Mouse (Mus musculus): Measurements from ENCODE around the gene Nfkb1. TPM values are rescaled to one million over a fixed set of nuclear protein-coding genes. Genes with fewer than 3 reads are reported as not detected.

Gene Nfkb1
- polyA plus RNA-seq, 1 experiment from 2014 or later: 13.7 TPM

- Histone ChIP-seq H3K27me3 (replicated peaks; ENCODE audit: control insufficient read depth, insufficient read depth, low read length) (no peaks in the 10 kb centered on the region), H3K9me3 (ENCODE audit: control insufficient read depth, low read length) (no peaks in the 10 kb centered on the region), H3K4me1 (ENCODE audit: control insufficient read depth, insufficient read depth, low read length) (no peaks in the 10 kb centered on the region), H3K27ac (ENCODE audit: low read length) (no peak overlapping the region), H3K9ac (ENCODE audit: low read depth, low read length) (no peak overlapping the region), H3K36me3 (ENCODE audit: control insufficient read depth, insufficient read depth, low read length) (peaks cover 3% of the 10 kb centered on the region; the same call in 1 of the 2 replicates), H3K4me2 (ENCODE audit: low read depth, low read length) (no peak overlapping the region), H3K4me3 (ENCODE audit: low read length) (no peak overlapping the region)
- WGBS: 78% methylated on average over 21 of the region's 21 CpGs
- ATAC-seq: no peak
Measured at GRCm38 (mm10) chr3:135630430-135631095, 60.8 kb downstream of the Nfkb1 start.

- no peak overlapping the region for H3K27ac ChIP-seq (ENCODE audit: low read length)
- 85% methylated on average over 4 of the region's 4 CpGs for WGBS
- peaks cover 3% of the 10 kb centered on the region; the same call in 1 of the 2 replicates for H3K36me3 ChIP-seq (ENCODE audit: control insufficient read depth, insufficient read depth, low read length)
- no peak overlapping the region for H3K9ac ChIP-seq (ENCODE audit: low read depth, low read length)
- H3K4me2 ChIP-seq (ENCODE audit: low read depth, low read length): no peak overlapping the region
- no peaks in the 10 kb centered on the region for H3K4me1 ChIP-seq (ENCODE audit: control insufficient read depth, insufficient read depth, low read length)
- H3K4me3 ChIP-seq (ENCODE audit: low read length): no peak overlapping the region
- H3K9me3 ChIP-seq (ENCODE audit: control insufficient read depth, low read length): no peaks in the 10 kb centered on the region
- ATAC-seq: no peak
- H3K27me3 ChIP-seq (replicated peaks; ENCODE audit: control insufficient read depth, insufficient read depth, low read length): no peaks in the 10 kb centered on the region
Measured at GRCm38 (mm10) chr3:135629830-135630355, 61.5 kb downstream of the Nfkb1 start.

- no peak overlapping the region for H3K4me2 ChIP-seq (ENCODE audit: low read depth, low read length)
- no peak overlapping the region for H3K9ac ChIP-seq (ENCODE audit: low read depth, low read length)
- no peak overlapping the region for H3K4me3 ChIP-seq (ENCODE audit: low read length)
- H3K4me1 ChIP-seq (ENCODE audit: control insufficient read depth, insufficient read depth, low read length): no peaks in the 10 kb centered on the region
- no peak for ATAC-seq
- 82% methylated on average over 9 of the region's 9 CpGs for WGBS
- H3K36me3 ChIP-seq (ENCODE audit: control insufficient read depth, insufficient read depth, low read length): peaks cover 3% of the 10 kb centered on the region; the same call in 1 of the 2 replicates
- H3K9me3 ChIP-seq (ENCODE audit: control insufficient read depth, low read length): no peaks in the 10 kb centered on the region
- H3K27me3 ChIP-seq (replicated peaks; ENCODE audit: control insufficient read depth, insufficient read depth, low read length): no peaks in the 10 kb centered on the region
- H3K27ac ChIP-seq (ENCODE audit: low read length): no peak overlapping the region
Measured at GRCm38 (mm10) chr3:135628706-135629169, 62.6 kb downstream of the Nfkb1 start.

GRCm38 (mm10) chr3:135628000-135628705 lies 63.2 kb downstream of the Nfkb1 start:
- Histone ChIP-seq H3K27ac (ENCODE audit: low read length) (no peak overlapping the region), H3K4me2 (ENCODE audit: low read depth, low read length) (no peak overlapping the region), H3K27me3 (replicated peaks; ENCODE audit: control insufficient read depth, insufficient read depth, low read length) (no peaks in the 10 kb centered on the region), H3K4me3 (ENCODE audit: low read length) (no peak overlapping the region), H3K4me1 (ENCODE audit: control insufficient read depth, insufficient read depth, low read length) (no peaks in the 10 kb centered on the region), H3K9me3 (ENCODE audit: control insufficient read depth, low read length) (no peaks in the 10 kb centered on the region), H3K9ac (ENCODE audit: low read depth, low read length) (no peak overlapping the region), H3K36me3 (ENCODE audit: control insufficient read depth, insufficient read depth, low read length) (peaks cover 3% of the 10 kb centered on the region; the same call in 1 of the 2 replicates)
- ATAC-seq: no peak
- WGBS: 83% methylated on average over 9 of the region's 9 CpGs

- ATAC-seq: no peak
- no peak overlapping the region for H3K27ac ChIP-seq (ENCODE audit: low read length)
- no peak overlapping the region for H3K4me2 ChIP-seq (ENCODE audit: low read depth, low read length)
- no peak overlapping the region for H3K9ac ChIP-seq (ENCODE audit: low read depth, low read length)
- no peaks in the 10 kb centered on the region for H3K4me1 ChIP-seq (ENCODE audit: control insufficient read depth, insufficient read depth, low read length)
- H3K9me3 ChIP-seq (ENCODE audit: control insufficient read depth, low read length): no peaks in the 10 kb centered on the region
- no peak overlapping the region for H3K4me3 ChIP-seq (ENCODE audit: low read length)
- H3K27me3 ChIP-seq (replicated peaks; ENCODE audit: control insufficient read depth, insufficient read depth, low read length): no peaks in the 10 kb centered on the region
- WGBS: 92% methylated on average over 2 of the region's 2 CpGs
- H3K36me3 ChIP-seq (ENCODE audit: control insufficient read depth, insufficient read depth, low read length): peaks cover 3% of the 10 kb centered on the region; the same call in 1 of the 2 replicates
Measured at GRCm38 (mm10) chr3:135625290-135625689, 66.1 kb downstream of the Nfkb1 start.

- 94% methylated on average over 7 of the region's 7 CpGs for WGBS
- H3K9ac ChIP-seq (ENCODE audit: low read depth, low read length): no peak overlapping the region
- ATAC-seq: no peak
- H3K4me1 ChIP-seq (ENCODE audit: control insufficient read depth, insufficient read depth, low read length): no peaks in the 10 kb centered on the region
- no peaks in the 10 kb centered on the region for H3K9me3 ChIP-seq (ENCODE audit: control insufficient read depth, low read length)
- peaks cover 3% of the 10 kb centered on the region for H3K36me3 ChIP-seq (ENCODE audit: control insufficient read depth, insufficient read depth, low read length)
- no peak overlapping the region for H3K4me3 ChIP-seq (ENCODE audit: low read length)
- H3K27me3 ChIP-seq (replicated peaks; ENCODE audit: control insufficient read depth, insufficient read depth, low read length): no peaks in the 10 kb centered on the region
- no peak overlapping the region for H3K4me2 ChIP-seq (ENCODE audit: low read depth, low read length)
- H3K27ac ChIP-seq (ENCODE audit: low read length): no peak overlapping the region
Measured at GRCm38 (mm10) chr3:135616730-135617129, 74.6 kb downstream of the Nfkb1 start.

- Histone ChIP-seq H3K9ac (ENCODE audit: low read depth, low read length) (no peak overlapping the region), H3K27ac (ENCODE audit: low read length) (no peak overlapping the region), H3K4me3 (ENCODE audit: low read length) (no peak overlapping the region), H3K4me2 (ENCODE audit: low read depth, low read length) (no peak overlapping the region), H3K9me3 (ENCODE audit: control insufficient read depth, low read length) (no peaks in the 10 kb centered on the region), H3K4me1 (ENCODE audit: control insufficient read depth, insufficient read depth, low read length) (no peaks in the 10 kb centered on the region), H3K27me3 (replicated peaks; ENCODE audit: control insufficient read depth, insufficient read depth, low read length) (no peaks in the 10 kb centered on the region), H3K36me3 (ENCODE audit: control insufficient read depth, insufficient read depth, low read length) (peaks cover 6% of the 10 kb centered on the region)
- WGBS: 74% methylated on average over 3 of the region's 3 CpGs
- no peak for ATAC-seq
Measured at GRCm38 (mm10) chr3:135614376-135614775, 77.0 kb downstream of the Nfkb1 start.

- H3K27me3 ChIP-seq (replicated peaks; ENCODE audit: control insufficient read depth, insufficient read depth, low read length): no peaks in the 10 kb centered on the region
- peaks cover 6% of the 10 kb centered on the region for H3K36me3 ChIP-seq (ENCODE audit: control insufficient read depth, insufficient read depth, low read length)
- no peak for ATAC-seq
Measured at GRCm38 (mm10) chr3:135610221-135610620, 81.1 kb downstream of the Nfkb1 start.

GRCm38 (mm10) chr3:135607660-135608473 lies 83.5 kb downstream of the Nfkb1 start:
- no peak overlapping the region for H3K9ac ChIP-seq (ENCODE audit: low read depth, low read length)
- H3K4me3 ChIP-seq (ENCODE audit: low read length): no peak overlapping the region
- no peak for ATAC-seq
- H3K27ac ChIP-seq (ENCODE audit: low read length): peak overlapping the region; percentile 17; the same call in 1 of the 2 replicates
- H3K36me3 ChIP-seq (ENCODE audit: control insufficient read depth, insufficient read depth, low read length): peaks cover 6% of the 10 kb centered on the region
- no peaks in the 10 kb centered on the region for H3K9me3 ChIP-seq (ENCODE audit: control insufficient read depth, low read length)
- no peak overlapping the region for H3K4me2 ChIP-seq (ENCODE audit: low read depth, low read length)
- H3K4me1 ChIP-seq (ENCODE audit: control insufficient read depth, insufficient read depth, low read length): peaks cover 5% of the 10 kb centered on the region; the same call in 1 of the 2 replicates
- 79% methylated on average over 24 of the region's 24 CpGs for WGBS
- no peaks in the 10 kb centered on the region for H3K27me3 ChIP-seq (replicated peaks; ENCODE audit: control insufficient read depth, insufficient read depth, low read length)

More at GRCm38 (mm10) chr3:135610221-135610620, 81.1 kb downstream of the Nfkb1 start:
- Histone ChIP-seq H3K4me3 (ENCODE audit: low read length) (no peak overlapping the region), H3K27ac (ENCODE audit: low read length) (no peak overlapping the region), H3K4me1 (ENCODE audit: control insufficient read depth, insufficient read depth, low read length) (no peaks in the 10 kb centered on the region), H3K9me3 (ENCODE audit: control insufficient read depth, low read length) (no peaks in the 10 kb centered on the region), H3K9ac (ENCODE audit: low read depth, low read length) (no peak overlapping the region), H3K4me2 (ENCODE audit: low read depth, low read length) (no peak overlapping the region)
- 67% methylated on average over 3 of the region's 3 CpGs for WGBS

All from intestine, embryonic 16.5 days (tissue).